Mouse (Mus musculus): ENCODE measurements around the gene Stxbp2.
"Not testable (repeated sequence)": the region's sequence is repeated elsewhere in the genome, so short reads cannot be mapped to it uniquely, and the experiment has no call there.

The Stxbp2 gene

GRCm38 (mm10) chr8:3630647-3631477, at the start of gene Stxbp2:
Gene Stxbp2, plus strand, starts transcription at chr8:3630955.
- peak; percentile 87 for DNase-seq

- not testable (repeated sequence) for DNase-seq
These were observed 48.8 kb upstream of the Stxbp2 start for GRCm38 (mm10) chr8:3581961-3582360.

- no peak for DNase-seq
These were observed 44.3 kb upstream of the Stxbp2 start for GRCm38 (mm10) chr8:3586452-3586851.

GRCm38 (mm10) chr8:3586993-3587390, 43.8 kb upstream of the Stxbp2 start, which contains the start of gene Camsap3:
Gene Camsap3, plus strand, starts transcription at chr8:3587293.
- no peak for DNase-seq

- DNase-seq = peak; percentile 72 to 80
These were observed 43.1 kb upstream of the Stxbp2 start for GRCm38 (mm10) chr8:3587391-3588257.

GRCm38 (mm10) chr8:3588258-3588633, 42.5 kb upstream of the Stxbp2 start:
- no peak for DNase-seq

- no peak for DNase-seq
These were observed 37.3 kb upstream of the Stxbp2 start for GRCm38 (mm10) chr8:3593470-3593869.

GRCm38 (mm10) chr8:3594466-3594865, 36.3 kb upstream of the Stxbp2 start:
- no peak for DNase-seq

GRCm38 (mm10) chr8:3598054-3598453, 32.7 kb upstream of the Stxbp2 start:
- no peak for DNase-seq

GRCm38 (mm10) chr8:3599219-3599618, 31.5 kb upstream of the Stxbp2 start:
- DNase-seq = no peak

- peak; percentile 55 to 72 for DNase-seq
These were observed 30.4 kb upstream of the Stxbp2 start for GRCm38 (mm10) chr8:3600401-3600800.

GRCm38 (mm10) chr8:3603439-3603838, 27.3 kb upstream of the Stxbp2 start:
- no peak for DNase-seq

- peak; percentile 29 to 56 for DNase-seq
These were observed 24.2 kb upstream of the Stxbp2 start for GRCm38 (mm10) chr8:3606593-3606992.

- no peak for DNase-seq
These were observed 22.9 kb upstream of the Stxbp2 start for GRCm38 (mm10) chr8:3607822-3608221.

- DNase-seq = no peak
These were observed 21.5 kb upstream of the Stxbp2 start for GRCm38 (mm10) chr8:3609046-3609815.

GRCm38 (mm10) chr8:3609816-3610150, 21.0 kb upstream of the Stxbp2 start:
- DNase-seq = peak in 1 of 2 experiments; percentile 53

GRCm38 (mm10) chr8:3621199-3621970, 9.4 kb upstream of the Stxbp2 start, which contains the start of the genes Xab2 and Pet100:
Gene Xab2, minus strand, starts transcription at chr8:3621316.
Gene Pet100, plus strand, starts transcription at chr8:3621548.
- DNase-seq = peak; percentile 99

- DNase-seq = no peak
These were observed 8.6 kb upstream of the Stxbp2 start for GRCm38 (mm10) chr8:3622119-3622518.

GRCm38 (mm10) chr8:3625445-3625844, 5.3 kb upstream of the Stxbp2 start, which contains the start of gene Pcp2:
Gene Pcp2, minus strand, starts transcription at chr8:3625545.
- DNase-seq = no peak

GRCm38 (mm10) chr8:3626971-3627370, 3.8 kb upstream of the Stxbp2 start:
- DNase-seq = no peak

- peak; percentile 22 to 58 for DNase-seq
These were observed 2.7 kb upstream of the Stxbp2 start for GRCm38 (mm10) chr8:3628014-3628413.

GRCm38 (mm10) chr8:3631478-3631875, 722 bp downstream of the Stxbp2 start:
- peak; percentile 53 to 62 for DNase-seq

Measured in lung, postnatal 4 days (tissue).